Mouse (Mus musculus): ENCODE measurements around the gene Tfap4. TPM values are rescaled to one million over a fixed set of nuclear protein-coding genes. Genes with fewer than 3 reads are reported as not detected.

Gene Tfap4
- polyA plus RNA-seq, 1 experiment from 2014 or later: 8.0 TPM

- H3K4me3 ChIP-seq (ENCODE audit: low read depth, low read length): peak overlapping the region; percentile 68
- no peaks in the 10 kb centered on the region for H3K36me3 ChIP-seq (ENCODE audit: control insufficient read depth, insufficient read depth, low read length)
- H3K4me1 ChIP-seq (ENCODE audit: control insufficient read depth, insufficient read depth, low read length): peaks cover 49% of the 10 kb centered on the region
- WGBS: under 1% methylated on average over 28 of the region's 52 CpGs
- no peaks in the 10 kb centered on the region for H3K27me3 ChIP-seq (ENCODE audit: control insufficient read depth, insufficient read depth, low read depth, low read length)
- ATAC-seq: peak; percentile 64
- peak overlapping the region; percentile 84 for H3K9ac ChIP-seq (ENCODE audit: low read depth, low read length)
- H3K9me3 ChIP-seq (replicated peaks; ENCODE audit: control insufficient read depth, low read length, poor library complexity, severe bottlenecking): no peaks in the 10 kb centered on the region
- H3K4me2 ChIP-seq (ENCODE audit: low read length): peak overlapping the region; percentile 92
- peak overlapping the region; percentile 92 for H3K27ac ChIP-seq (ENCODE audit: low read length)
Measured at GRCm38 (mm10) chr16:4594814-4595526, 35.3 kb upstream of the Tfap4 start.

GRCm38 (mm10) chr16:4593971-4594813, 34.5 kb upstream of the Tfap4 start, which contains the start of gene Glis2:
Glis2 (plus strand) TSS chr16:4594713.
- H3K4me2 ChIP-seq (ENCODE audit: low read length): peak within 1 kb of the TSS; percentile 92
- H3K4me1 ChIP-seq (ENCODE audit: control insufficient read depth, insufficient read depth, low read length): peaks cover 49% of the 10 kb centered on the region
- no peaks in the 10 kb centered on the region for H3K27me3 ChIP-seq (ENCODE audit: control insufficient read depth, insufficient read depth, low read depth, low read length)
- no peaks in the 10 kb centered on the region for H3K9me3 ChIP-seq (replicated peaks; ENCODE audit: control insufficient read depth, low read length, poor library complexity, severe bottlenecking)
- peak; percentile 84 for ATAC-seq
- H3K36me3 ChIP-seq (ENCODE audit: control insufficient read depth, insufficient read depth, low read length): no peaks in the 10 kb centered on the region
- H3K4me3 ChIP-seq (ENCODE audit: low read depth, low read length): peak within 1 kb of the TSS; percentile 68
- H3K27ac ChIP-seq (ENCODE audit: low read length): peak within 1 kb of the TSS; percentile 92
- H3K9ac ChIP-seq (ENCODE audit: low read depth, low read length): peak within 1 kb of the TSS; percentile 84
- WGBS: under 1% methylated on average over 22 of the region's 74 CpGs

- H3K9ac ChIP-seq (ENCODE audit: low read depth, low read length): peak overlapping the region; percentile 84
- peak overlapping the region; percentile 92 for H3K27ac ChIP-seq (ENCODE audit: low read length)
- no peak for ATAC-seq
- peaks cover 41% of the 10 kb centered on the region for H3K4me1 ChIP-seq (ENCODE audit: control insufficient read depth, insufficient read depth, low read length)
- H3K4me3 ChIP-seq (ENCODE audit: low read depth, low read length): peak overlapping the region; percentile 68
- H3K36me3 ChIP-seq (ENCODE audit: control insufficient read depth, insufficient read depth, low read length): no peaks in the 10 kb centered on the region
- 10% methylated on average over 32 of the region's 32 CpGs for WGBS
- H3K9me3 ChIP-seq (replicated peaks; ENCODE audit: control insufficient read depth, low read length, poor library complexity, severe bottlenecking): no peaks in the 10 kb centered on the region
- H3K27me3 ChIP-seq (ENCODE audit: control insufficient read depth, insufficient read depth, low read depth, low read length): no peaks in the 10 kb centered on the region
- peak overlapping the region; percentile 92 for H3K4me2 ChIP-seq (ENCODE audit: low read length)
Measured at GRCm38 (mm10) chr16:4592909-4593875, 33.5 kb upstream of the Tfap4 start.

- Histone ChIP-seq H3K9me3 (replicated peaks; ENCODE audit: control insufficient read depth, low read length, poor library complexity, severe bottlenecking) (no peaks in the 10 kb centered on the region), H3K27me3 (ENCODE audit: control insufficient read depth, insufficient read depth, low read depth, low read length) (no peaks in the 10 kb centered on the region), H3K36me3 (ENCODE audit: control insufficient read depth, insufficient read depth, low read length) (no peaks in the 10 kb centered on the region), H3K4me3 (ENCODE audit: low read depth, low read length) (no peak overlapping the region), H3K4me2 (ENCODE audit: low read length) (no peak overlapping the region), H3K9ac (ENCODE audit: low read depth, low read length) (no peak overlapping the region), H3K4me1 (ENCODE audit: control insufficient read depth, insufficient read depth, low read length) (peaks cover 19% of the 10 kb centered on the region), H3K27ac (ENCODE audit: low read length) (no peak overlapping the region)
- no peak for ATAC-seq
- 96% methylated on average over 9 of the region's 9 CpGs for WGBS
Measured at GRCm38 (mm10) chr16:4590236-4590635, 30.6 kb upstream of the Tfap4 start.

GRCm38 (mm10) chr16:4587516-4588210, 28.0 kb upstream of the Tfap4 start:
- Histone ChIP-seq H3K9ac (ENCODE audit: low read depth, low read length) (no peak overlapping the region), H3K27ac (ENCODE audit: low read length) (peak overlapping the region; percentile 34), H3K4me2 (ENCODE audit: low read length) (no peak overlapping the region), H3K4me3 (ENCODE audit: low read depth, low read length) (no peak overlapping the region), H3K9me3 (replicated peaks; ENCODE audit: control insufficient read depth, low read length, poor library complexity, severe bottlenecking) (no peaks in the 10 kb centered on the region), H3K36me3 (ENCODE audit: control insufficient read depth, insufficient read depth, low read length) (no peaks in the 10 kb centered on the region), H3K27me3 (ENCODE audit: control insufficient read depth, insufficient read depth, low read depth, low read length) (no peaks in the 10 kb centered on the region), H3K4me1 (ENCODE audit: control insufficient read depth, insufficient read depth, low read length) (peaks cover 10% of the 10 kb centered on the region)
- no peak for ATAC-seq
- WGBS: 50% methylated on average over 5 of the region's 5 CpGs

DNA sequence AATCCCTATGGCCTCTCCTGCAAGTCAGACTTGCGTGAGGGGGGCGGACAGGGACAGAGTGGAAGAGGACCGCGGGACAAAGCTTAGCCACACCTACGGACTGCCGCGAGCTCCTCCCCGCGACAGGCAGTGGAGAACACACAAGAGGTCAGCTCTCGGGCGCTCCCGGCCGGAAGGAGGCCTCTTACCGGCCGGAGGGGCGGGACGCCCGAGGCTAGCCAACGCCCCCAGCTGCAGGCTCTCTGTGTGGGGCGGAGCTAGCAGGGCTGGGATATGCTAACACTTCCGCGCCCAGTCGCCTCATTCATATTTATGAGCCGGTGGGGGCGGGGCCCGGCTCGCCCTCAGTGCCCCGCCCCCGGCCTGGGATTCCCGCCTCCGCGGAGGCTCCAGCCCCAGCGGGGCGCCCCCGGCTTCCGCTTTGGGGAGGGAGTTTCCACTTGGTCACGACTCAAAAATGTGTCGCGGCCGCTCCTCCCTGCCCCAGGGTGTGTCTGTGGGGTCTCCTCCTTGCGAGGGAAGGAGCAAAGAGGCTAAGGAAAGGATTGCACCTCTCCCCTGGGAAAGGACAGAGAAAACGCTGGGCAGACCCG, 27.0 kb upstream of the Tfap4 start:
- H3K4me1 ChIP-seq (ENCODE audit: control insufficient read depth, insufficient read depth, low read length): peaks cover 5% of the 10 kb centered on the region
- H3K9me3 ChIP-seq (replicated peaks; ENCODE audit: control insufficient read depth, low read length, poor library complexity, severe bottlenecking): no peaks in the 10 kb centered on the region
- H3K4me3 ChIP-seq (ENCODE audit: low read depth, low read length): peak overlapping the region; percentile 58
- H3K27me3 ChIP-seq (ENCODE audit: control insufficient read depth, insufficient read depth, low read depth, low read length): no peaks in the 10 kb centered on the region
- H3K4me2 ChIP-seq (ENCODE audit: low read length): peak overlapping the region; percentile 70
- under 1% methylated on average over 35 of the region's 43 CpGs for WGBS
- peak; percentile 94 for ATAC-seq
- peak overlapping the region; percentile 70 for H3K9ac ChIP-seq (ENCODE audit: low read depth, low read length)
- H3K36me3 ChIP-seq (ENCODE audit: control insufficient read depth, insufficient read depth, low read length): no peaks in the 10 kb centered on the region
- peak overlapping the region; percentile 66 for H3K27ac ChIP-seq (ENCODE audit: low read length)

- H3K27me3 ChIP-seq (ENCODE audit: control insufficient read depth, insufficient read depth, low read depth, low read length): no peaks in the 10 kb centered on the region
- H3K4me3 ChIP-seq (ENCODE audit: low read depth, low read length): peak overlapping the region; percentile 58
- H3K4me2 ChIP-seq (ENCODE audit: low read length): peak overlapping the region; percentile 70
- ATAC-seq: peak; percentile 73
- no peaks in the 10 kb centered on the region for H3K36me3 ChIP-seq (ENCODE audit: control insufficient read depth, insufficient read depth, low read length)
- no peaks in the 10 kb centered on the region for H3K9me3 ChIP-seq (replicated peaks; ENCODE audit: control insufficient read depth, low read length, poor library complexity, severe bottlenecking)
- peak overlapping the region; percentile 70 for H3K9ac ChIP-seq (ENCODE audit: low read depth, low read length)
- peaks cover 5% of the 10 kb centered on the region for H3K4me1 ChIP-seq (ENCODE audit: control insufficient read depth, insufficient read depth, low read length)
- H3K27ac ChIP-seq (ENCODE audit: low read length): peak overlapping the region; percentile 66
- 9% methylated on average over 14 of the region's 14 CpGs for WGBS
Measured at GRCm38 (mm10) chr16:4585642-4586530, 26.2 kb upstream of the Tfap4 start.
